Mouse (Mus musculus) T-helper 17 cell (primary cell): ENCODE measurements around the gene Bcr.

Experiments
- in situ Hi-C, 2 experiments: fragments of 300-600 bp; cut with MboI, MseI; formaldehyde crosslinking; loops; 1 replicate in 1 of 2; 2 replicates in 1 of 2; pipeline ENCODE4 v1.15.1; 2025; ENCODE audit warnings: high pct_unique_total_duplicates in 2 of 2

Gene Bcr

GRCm38 (mm10) chr10:75173056-75173455, 112.7 kb downstream of the Bcr start:
- in situ Hi-C loops, result no loop called here

- in situ Hi-C loops, result no loop called here
These were observed 113.3 kb downstream of the Bcr start for GRCm38 (mm10) chr10:75173712-75174111.

- in situ Hi-C loops, result no loop called here
These were observed 116.1 kb downstream of the Bcr start for GRCm38 (mm10) chr10:75176494-75176893.

DNA sequence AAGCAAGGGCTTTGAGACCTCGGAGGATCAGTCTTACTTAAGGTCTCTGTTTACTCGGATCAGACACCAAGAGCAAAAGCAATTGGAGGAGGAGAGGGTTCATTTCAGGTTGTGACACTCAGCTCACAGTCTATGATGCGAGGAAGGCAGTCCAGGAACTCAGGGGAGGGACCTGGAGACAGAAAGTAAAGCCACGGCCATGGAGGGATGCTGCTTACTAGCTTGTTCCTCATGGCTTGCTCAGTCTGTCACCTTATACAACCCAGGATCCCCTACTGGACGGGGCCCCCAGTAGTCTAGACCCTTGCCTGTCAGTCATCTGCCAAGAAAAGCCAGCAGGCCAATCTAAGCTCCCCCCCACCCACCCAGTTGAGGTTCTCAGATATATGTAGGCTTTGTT, 118.5 kb downstream of the Bcr start:
- in situ Hi-C loops, result no loop called here

DNA sequence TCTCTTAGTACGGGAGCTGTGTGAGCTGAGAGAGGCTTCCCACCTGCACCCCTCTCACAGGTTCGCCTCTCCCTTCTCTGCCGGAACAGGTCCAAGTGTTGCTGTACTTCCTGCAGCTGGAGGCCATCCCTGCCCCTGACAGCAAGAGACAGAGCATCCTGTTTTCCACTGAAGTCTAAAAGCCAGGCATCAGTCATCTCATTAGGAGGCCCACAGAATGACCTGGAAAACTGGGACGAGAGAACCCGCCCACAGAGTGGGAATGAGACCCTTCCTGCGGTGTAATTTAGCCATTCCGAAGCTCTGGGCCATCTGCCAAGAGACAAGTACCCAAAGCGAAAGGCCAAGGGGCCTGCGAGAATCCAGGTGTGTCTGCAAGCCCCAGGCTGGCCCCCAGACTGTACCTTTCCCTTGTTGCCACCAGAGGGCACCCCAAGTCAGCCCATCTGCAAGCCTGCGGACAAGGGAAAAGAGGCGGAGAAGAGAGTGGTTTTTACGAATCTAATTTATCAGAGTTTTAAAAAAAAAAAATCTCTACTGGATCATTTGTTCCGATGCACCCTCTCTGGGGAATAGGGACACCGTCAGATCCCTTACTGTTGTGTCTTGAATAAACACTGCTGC, 121.9 kb downstream of the Bcr start:
- in situ Hi-C loops, result loop anchor here (5.0 to 10.0 kb wide), 3 partner anchors 65 to 303 kb away; no protein-coding TSS in a partner anchor

DNA sequence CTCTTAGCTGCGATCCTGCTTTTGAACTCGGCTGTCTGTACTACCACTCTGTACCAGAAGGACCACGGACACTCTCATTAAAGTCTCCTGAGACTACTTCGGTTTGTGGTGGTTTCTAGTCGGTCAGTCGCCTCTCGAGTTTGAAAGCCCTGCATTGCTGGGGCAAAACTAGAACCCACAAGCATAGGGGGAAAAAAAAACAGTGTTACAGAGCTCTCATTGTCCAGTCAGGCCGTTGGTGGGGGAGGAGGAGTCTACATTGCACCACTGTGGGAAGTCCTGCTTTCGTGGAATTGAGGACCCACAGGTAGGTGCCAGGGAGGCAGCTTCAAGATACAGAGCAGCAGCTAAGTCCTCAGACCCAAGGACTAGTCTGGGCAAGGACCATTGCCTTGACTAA, 124.4 kb downstream of the Bcr start:
- in situ Hi-C loops, result loop anchor here (5.0 to 10.0 kb wide), 3 partner anchors 62 to 300 kb away; no protein-coding TSS in a partner anchor

GRCm38 (mm10) chr10:75186551-75186950, 126.2 kb downstream of the Bcr start:
- in situ Hi-C loops, result loop anchor here (5.0 to 10.0 kb wide), 2 partner anchors 61 to 298 kb away; no protein-coding TSS in a partner anchor

GRCm38 (mm10) chr10:75187366-75188056, 127.1 kb downstream of the Bcr start:
- in situ Hi-C loops, result loop anchor here (5.0 to 10.0 kb wide), 2 partner anchors 60 to 297 kb away; no protein-coding TSS in a partner anchor

- in situ Hi-C loops, result no loop called here
These were observed 131.3 kb downstream of the Bcr start for GRCm38 (mm10) chr10:75191647-75192046.

DNA sequence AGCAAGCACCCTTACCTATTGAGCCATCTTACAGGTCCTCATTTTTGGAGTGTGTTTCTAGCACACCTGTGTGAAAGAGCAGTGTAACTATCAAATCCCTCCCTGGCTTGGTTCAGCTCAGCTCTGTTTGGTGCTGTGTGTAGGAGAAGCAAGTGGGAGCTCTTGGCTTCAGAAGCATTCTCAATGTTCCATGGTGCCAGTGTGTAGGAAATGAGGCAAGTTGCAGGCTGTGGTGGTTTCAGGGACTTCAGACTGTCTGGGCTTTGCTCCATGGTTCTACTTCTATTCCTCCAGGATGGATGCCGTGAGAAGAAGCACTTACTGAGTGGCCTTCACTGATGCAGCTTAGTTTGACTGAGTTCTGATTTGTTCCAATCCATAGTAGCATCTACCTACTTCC, 137.4 kb downstream of the Bcr start:
- in situ Hi-C loops, result no loop called here

DNA sequence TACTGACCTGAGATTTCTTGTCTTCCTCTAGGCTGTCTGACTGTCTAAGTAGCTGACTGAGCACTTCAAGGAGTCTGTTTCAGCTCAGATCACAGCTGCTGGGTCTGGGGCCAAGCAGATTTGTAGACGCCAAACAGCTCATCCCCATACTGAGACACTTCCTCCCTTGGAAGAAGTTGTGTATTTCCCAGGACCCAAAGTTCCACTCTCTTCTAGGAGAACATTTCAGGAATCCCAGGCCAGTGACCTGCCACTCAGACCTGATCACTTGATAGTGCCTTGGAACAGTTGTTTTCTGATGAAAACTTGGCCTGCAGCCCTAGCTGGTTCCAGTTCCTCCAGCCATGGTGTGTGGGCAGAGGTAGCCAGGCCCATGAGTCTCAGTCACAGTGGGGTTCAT, 140.3 kb downstream of the Bcr start:
- in situ Hi-C loops, result loop anchor here in 1 of 2 experiments (5.0 kb wide), 1 partner anchor 247 kb away; no protein-coding TSS in a partner anchor

DNA sequence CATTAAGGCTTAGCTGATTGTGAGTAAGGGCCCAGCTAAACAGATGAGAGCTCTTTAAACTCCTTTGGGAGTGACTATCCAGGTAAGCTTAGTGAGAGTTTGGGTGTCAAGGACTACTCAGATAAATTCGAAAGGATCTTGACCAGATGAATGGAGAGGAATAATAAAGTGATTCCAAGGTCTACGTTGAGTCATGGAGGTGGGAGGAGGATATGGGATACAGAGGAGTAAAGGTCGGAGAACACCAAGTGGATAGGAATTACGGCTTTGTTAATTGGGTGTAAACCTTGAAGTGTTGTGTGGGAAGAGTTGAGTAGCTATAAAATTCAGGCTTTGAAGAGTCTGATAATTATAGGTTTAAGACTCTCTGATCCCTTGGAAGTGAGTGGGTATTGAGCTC, 145.8 kb downstream of the Bcr start:
- in situ Hi-C loops, result no loop called here

GRCm38 (mm10) chr10:75210841-75211240, 150.4 kb downstream of the Bcr start:
- in situ Hi-C loops, result no loop called here

DNA sequence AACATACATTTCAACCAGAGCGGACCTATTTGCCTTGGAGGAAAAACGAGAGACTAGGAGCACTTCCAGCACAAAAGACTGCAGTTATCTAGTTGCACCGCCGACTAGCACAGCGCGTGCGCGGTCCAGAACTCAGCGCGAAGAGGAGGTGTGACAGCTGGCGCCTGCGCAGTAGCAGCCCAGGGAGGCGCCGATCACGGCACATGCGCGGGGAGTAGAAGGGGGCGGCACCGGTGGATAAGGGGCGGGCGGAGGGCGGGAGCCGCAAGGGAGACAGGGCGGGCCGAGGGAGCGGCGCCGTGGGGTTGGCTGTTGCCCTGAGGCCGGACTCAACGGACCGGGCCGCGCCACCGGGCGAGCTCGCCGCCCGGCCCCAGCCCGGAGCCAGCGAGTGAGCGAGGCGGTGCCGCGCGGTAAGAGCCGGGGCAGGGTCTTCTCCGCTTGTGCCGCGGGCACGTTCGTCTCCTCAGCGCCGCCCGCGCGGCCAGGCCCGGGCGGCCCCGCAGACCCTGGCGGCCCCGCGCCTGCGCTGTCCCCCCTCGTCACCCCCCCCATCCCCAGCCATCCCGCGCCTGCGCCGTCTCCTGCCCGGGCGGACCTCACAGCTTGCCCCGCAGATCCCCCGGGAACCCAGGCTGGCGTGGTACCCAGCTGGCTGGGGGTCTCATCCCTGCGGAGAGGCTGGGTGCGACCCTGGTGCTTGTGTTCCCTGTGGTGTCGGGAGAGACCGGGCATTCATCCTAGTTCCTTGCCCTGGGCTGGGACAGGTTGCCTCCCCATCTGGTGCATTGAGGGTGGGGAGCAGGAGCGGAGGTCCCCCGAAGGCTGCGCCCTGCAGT, 151.6 kb downstream of the Bcr start, which contains the start of gene Specc1l:
Gene Specc1l (plus strand): TSS at position 267 of the 839 bp plus-strand sequence.
- in situ Hi-C loops, result no loop called here

GRCm38 (mm10) chr10:75212981-75213380, 152.6 kb downstream of the Bcr start:
- in situ Hi-C loops, result no loop called here

DNA sequence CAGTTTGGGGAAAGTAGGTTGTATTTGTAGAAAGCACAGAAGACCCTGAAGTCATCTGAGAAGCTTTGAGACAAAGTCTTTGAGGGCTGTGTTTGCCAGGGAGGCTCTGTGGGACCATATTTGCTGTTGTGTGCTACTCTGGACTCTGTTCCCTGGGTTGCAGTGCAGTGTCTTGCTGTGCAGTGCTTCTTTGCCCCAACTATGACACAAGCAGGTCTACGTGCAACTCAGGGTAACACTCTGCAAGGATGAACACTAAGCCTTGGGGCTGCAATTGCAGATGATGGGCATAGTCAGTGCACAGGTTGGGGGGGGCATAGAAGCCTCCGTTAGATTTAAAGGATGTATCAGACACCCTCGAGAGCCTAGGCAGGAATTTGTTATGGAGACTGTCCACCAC, 160.3 kb downstream of the Bcr start:
- in situ Hi-C loops, result no loop called here

- in situ Hi-C loops, result no loop called here
These were observed 161.7 kb downstream of the Bcr start for GRCm38 (mm10) chr10:75221936-75222610.

DNA sequence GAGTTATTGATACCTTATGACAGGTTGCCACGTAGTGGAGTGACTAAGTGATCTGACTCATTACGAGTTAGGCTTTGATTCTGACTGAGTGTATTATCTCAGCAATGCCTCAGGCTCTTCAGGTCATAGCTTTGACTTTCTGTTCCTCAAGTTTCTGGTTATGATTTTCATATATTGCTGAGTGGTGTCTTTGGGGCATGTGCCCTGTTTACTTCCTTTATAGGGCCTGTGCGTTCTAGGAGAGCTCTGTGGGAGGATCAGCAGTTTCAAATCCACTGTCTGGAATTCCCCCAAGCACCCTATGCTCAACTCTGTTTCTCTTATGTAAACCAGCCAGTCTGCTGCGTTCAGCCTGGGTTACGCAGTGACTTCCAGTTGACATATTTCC, 162.2 kb downstream of the Bcr start:
- in situ Hi-C loops, result no loop called here

GRCm38 (mm10) chr10:75224154-75224553, 163.8 kb downstream of the Bcr start:
- in situ Hi-C loops, result no loop called here

GRCm38 (mm10) chr10:75224630-75225029, 164.2 kb downstream of the Bcr start:
- in situ Hi-C loops, result no loop called here

- in situ Hi-C loops, result no loop called here
These were observed 167.0 kb downstream of the Bcr start for GRCm38 (mm10) chr10:75227381-75227780.
